In the genomic region with DNA sequence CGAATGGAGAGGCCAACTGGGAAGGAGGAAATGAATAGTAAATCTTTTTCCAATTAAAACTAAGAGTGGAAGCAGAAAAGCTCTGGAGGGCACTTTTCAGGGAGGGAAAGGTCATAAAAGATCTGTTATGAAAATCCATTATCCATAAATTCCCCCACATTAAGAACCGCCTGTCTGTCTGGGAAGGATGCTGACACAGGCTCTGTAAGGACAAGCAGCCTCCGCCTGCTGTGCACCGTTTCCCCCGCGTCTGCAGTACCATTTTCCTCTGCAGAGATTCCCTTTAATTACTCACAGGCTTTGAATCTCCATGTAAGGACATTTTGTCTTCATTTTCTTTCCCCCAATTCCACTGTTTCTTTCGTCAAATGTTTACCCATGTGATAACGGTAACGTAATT, we compare ENCODE assay signal across 20 mouse cellular contexts. TPM values are rescaled to one million over a fixed set of nuclear protein-coding genes. Genes with fewer than 3 reads are reported as not detected.
DNase-seq lines count a peak whose midpoint lies in the region; ATAC-seq and TF ChIP-seq lines count a peak whose summit lies in the region.
"Had no signal": no experiment of that assay in that cellular context is flagged by ENCODE, and none has a peak within 500 bp of the region (broad histone marks: within the 10 kb centered on the region; RNA-seq: fewer than 3 reads in every experiment).

No protein-coding gene starts in this region.

- 0 out of 2 replicates have a peak overlapping the region, but pooled peaks have one; percentile 38 for H3K27ac ChIP-seq in hindbrain, embryonic 15.5 days (replicated peaks)
- no peak overlapping the region for H3K27ac ChIP-seq in hindbrain, embryonic 14.5 days
- no peak overlapping the region for H3K27ac ChIP-seq in stomach, embryonic 16.5 days (ENCODE audit: low read length)
- no peak overlapping the region for H3K27ac ChIP-seq in stomach, postnatal 0 days (replicated peaks)
- H3K27ac ChIP-seq in embryonic facial prominence, embryonic 15.5 days (replicated peaks) = peak overlapping the region; percentile 55; the same call in 1 of the 2 replicates
- H3K27ac ChIP-seq: limb, embryonic 12.5 days; liver, embryonic 14.5 days; neural tube, embryonic 12.5 days had no signal

- no peak for TF ChIP-seq CTCF in stomach, postnatal 0 days (IDR thresholded peaks at IDR 0.05; ENCODE audit: low read depth)

- no peaks in the 10 kb centered on the region for H3K9me3 ChIP-seq in hindbrain, embryonic 15.5 days
- H3K9me3 ChIP-seq in hindbrain, embryonic 14.5 days (ENCODE audit: control insufficient read depth, low read length) = no peaks in the 10 kb centered on the region
- no peaks in the 10 kb centered on the region for H3K9me3 ChIP-seq in stomach, embryonic 16.5 days (replicated peaks; ENCODE audit: control insufficient read depth, low read length)
- no peaks in the 10 kb centered on the region for H3K9me3 ChIP-seq in stomach, postnatal 0 days (ENCODE audit: control insufficient read depth, low read length)
- no peaks in the 10 kb centered on the region for H3K9me3 ChIP-seq in embryonic facial prominence, embryonic 15.5 days (replicated peaks)
- H3K9me3 ChIP-seq: limb, embryonic 12.5 days; neural tube, embryonic 12.5 days had no signal

- H3K36me3 ChIP-seq in hindbrain, embryonic 15.5 days = no peaks in the 10 kb centered on the region
- H3K36me3 ChIP-seq in hindbrain, embryonic 14.5 days (replicated peaks; ENCODE audit: control insufficient read depth, insufficient read depth) = no peaks in the 10 kb centered on the region
- no peaks in the 10 kb centered on the region for H3K36me3 ChIP-seq in stomach, embryonic 16.5 days (ENCODE audit: control insufficient read depth, insufficient read depth, low read length)
- no peaks in the 10 kb centered on the region for H3K36me3 ChIP-seq in stomach, postnatal 0 days (ENCODE audit: control insufficient read depth, insufficient read depth, low read length)
- no peaks in the 10 kb centered on the region for H3K36me3 ChIP-seq in embryonic facial prominence, embryonic 15.5 days
- H3K36me3 ChIP-seq: limb, embryonic 12.5 days; neural tube, embryonic 12.5 days had no signal

- H3K4me1 ChIP-seq in hindbrain, embryonic 15.5 days (replicated peaks) = peaks cover 8% of the 10 kb centered on the region
- 0 out of 2 replicates have a peak, but pooled peaks cover 7% of the 10 kb centered on the region for H3K4me1 ChIP-seq in hindbrain, embryonic 14.5 days (replicated peaks; ENCODE audit: control insufficient read depth, insufficient read depth, low read length)
- H3K4me1 ChIP-seq in stomach, embryonic 16.5 days (ENCODE audit: control insufficient read depth, insufficient read depth, low read length) = peaks cover 28% of the 10 kb centered on the region
- H3K4me1 ChIP-seq in stomach, postnatal 0 days (replicated peaks; ENCODE audit: control insufficient read depth, insufficient read depth) = 0 out of 2 replicates have a peak, but pooled peaks cover 2% of the 10 kb centered on the region
- peaks cover 43% of the 10 kb centered on the region for H3K4me1 ChIP-seq in embryonic facial prominence, embryonic 15.5 days

- no peaks in the 10 kb centered on the region for H3K27me3 ChIP-seq in hindbrain, embryonic 15.5 days
- H3K27me3 ChIP-seq in hindbrain, embryonic 14.5 days (ENCODE audit: control insufficient read depth, insufficient read depth, low read length) = no peaks in the 10 kb centered on the region
- no peaks in the 10 kb centered on the region for H3K27me3 ChIP-seq in stomach, embryonic 16.5 days (ENCODE audit: control insufficient read depth, insufficient read depth, low read length)
- H3K27me3 ChIP-seq in stomach, postnatal 0 days (ENCODE audit: control insufficient read depth, insufficient read depth, low read length) = no peaks in the 10 kb centered on the region
- H3K27me3 ChIP-seq in embryonic facial prominence, embryonic 15.5 days = no peaks in the 10 kb centered on the region
- H3K27me3 ChIP-seq: limb, embryonic 12.5 days; neural tube, embryonic 12.5 days had no signal

- H3K4me3 ChIP-seq in hindbrain, embryonic 15.5 days = no peak overlapping the region
- H3K4me3 ChIP-seq in hindbrain, embryonic 14.5 days (replicated peaks; ENCODE audit: low read length) = no peak overlapping the region
- no peak overlapping the region for H3K4me3 ChIP-seq in stomach, embryonic 16.5 days (replicated peaks; ENCODE audit: low read length)
- no peak overlapping the region for H3K4me3 ChIP-seq in stomach, postnatal 0 days (ENCODE audit: low read depth, low read length)
- no peak overlapping the region for H3K4me3 ChIP-seq in embryonic facial prominence, embryonic 15.5 days (replicated peaks)
- H3K4me3 ChIP-seq: limb, embryonic 12.5 days; neural tube, embryonic 12.5 days had no signal

- TF ChIP-seq EP300 in stomach, postnatal 0 days (optimal IDR thresholded peaks at IDR 0.05) = no peak

- H3K4me2 ChIP-seq in hindbrain, embryonic 15.5 days = peak overlapping the region; percentile 10; the same call in 1 of the 2 replicates
- no peak overlapping the region for H3K4me2 ChIP-seq in hindbrain, embryonic 14.5 days (replicated peaks)
- no peak overlapping the region for H3K4me2 ChIP-seq in stomach, embryonic 16.5 days (ENCODE audit: low read depth, low read length)
- H3K4me2 ChIP-seq in stomach, postnatal 0 days (replicated peaks; ENCODE audit: low read depth) = no peak overlapping the region
- H3K4me2 ChIP-seq in embryonic facial prominence, embryonic 15.5 days (replicated peaks) = no peak overlapping the region
- H3K4me2 ChIP-seq: limb, embryonic 12.5 days; midbrain, embryonic 11.5 days; neural tube, embryonic 12.5 days had no signal

- no peak for DNase-seq in hindbrain, embryonic 14.5 days (ENCODE audit: low spot score)
- no peak for DNase-seq in stomach, postnatal 0 days (ENCODE audit: low spot score)
- DNase-seq in liver = no peak
- DNase-seq in adrenal gland, adult (ENCODE audit: inconsistent age in 2 of 2, low spot score in 1 of 2) = no peak
- DNase-seq: adrenal gland, adult 2 months; cerebellum, adult 11 months; cerebellum, postnatal 36 days; forebrain, postnatal 0 days; gastrocnemius, postnatal 10 days; heart, adult 18-20 months; kidney, adult 8-10 months; thymus, postnatal 4 days had no signal

- H3K9ac ChIP-seq in hindbrain, embryonic 15.5 days = no peak overlapping the region
- H3K9ac ChIP-seq in hindbrain, embryonic 14.5 days = no peak overlapping the region
- 0 out of 2 replicates have a peak overlapping the region, but pooled peaks have one; percentile 18 for H3K9ac ChIP-seq in stomach, embryonic 16.5 days (ENCODE audit: low read length)
- no peak overlapping the region for H3K9ac ChIP-seq in stomach, postnatal 0 days (ENCODE audit: low read length)
- H3K9ac ChIP-seq in embryonic facial prominence, embryonic 15.5 days = no peak overlapping the region
- H3K9ac ChIP-seq: forebrain, postnatal 0 days; limb, embryonic 12.5 days; liver, embryonic 14.5 days; neural tube, embryonic 12.5 days had no signal

- no peak for ATAC-seq in hindbrain, embryonic 15.5 days (ENCODE audit: low FRiP score, low read depth)
- ATAC-seq in hindbrain, embryonic 14.5 days (ENCODE audit: low FRiP score) = no peak
- ATAC-seq in stomach, embryonic 16.5 days (ENCODE audit: insufficient read depth, low FRiP score) = no peak
- ATAC-seq in stomach, postnatal 0 days (ENCODE audit: low FRiP score, low TSS enrichment) = no peak
- no peak for ATAC-seq in embryonic facial prominence, embryonic 15.5 days (ENCODE audit: insufficient number of reproducible peaks, low FRiP score, low TSS enrichment, low read depth)
- ATAC-seq: forebrain, postnatal 0 days; lung, postnatal 0 days had no signal

- WGBS in hindbrain, embryonic 15.5 days = 58% methylated on average over 9 of the region's 9 CpGs
- WGBS in hindbrain, embryonic 14.5 days = 58% methylated on average over 9 of the region's 9 CpGs
- WGBS in stomach, embryonic 16.5 days = 64% methylated on average over 9 of the region's 9 CpGs
- WGBS in stomach, postnatal 0 days = 68% methylated on average over 9 of the region's 9 CpGs
- WGBS in embryonic facial prominence, embryonic 15.5 days = 44% methylated on average over 9 of the region's 9 CpGs

RNA-seq across cellular contexts. Expression of a gene that starts 48.7 kb away (rescaled TPM):
- polyA plus RNA-seq in hindbrain, embryonic 15.5 days (2015; fragmentation: Nextera tagmentation; extraction: Ambion mirVana) = 11.1 and 13.2 TPM in 2 replicates
- 11.6 and 12.7 TPM in 2 replicates for polyA plus RNA-seq in hindbrain, embryonic 14.5 days (2014; fragmentation: Nextera tagmentation; extraction: Ambion mirVana)
- 4.5 and 4.6 TPM in 2 replicates for polyA plus RNA-seq in stomach, embryonic 16.5 days (2015; fragmentation: Nextera tagmentation; extraction: Ambion mirVana)
- polyA plus RNA-seq in stomach, postnatal 0 days (2015; fragmentation: Nextera tagmentation; extraction: Ambion mirVana) = 6.0 and 6.5 TPM in 2 replicates
- polyA plus RNA-seq in embryonic facial prominence, embryonic 15.5 days (2015; fragmentation: Nextera tagmentation; extraction: Ambion mirVana) = 8.1 and 8.9 TPM in 2 replicates

Comparison
In these comparisons a context has a peak if more than half of its experiments do, and no peak if none do; other contexts are left out.
1. H3K27ac ChIP-seq: peak in hindbrain, embryonic 15.5 days (single experiment) and embryonic facial prominence, embryonic 15.5 days (single experiment); none in hindbrain, embryonic 14.5 days (single experiment), stomach, embryonic 16.5 days (single experiment) and stomach, postnatal 0 days (single experiment).